Mouse (Mus musculus) erythroblast, embryonic 14.5 days (primary cell): ENCODE data around the gene Wnt11.

Experiments used
- GATA1 ChIP-seq: IDR thresholded peaks from 2 replicates; pipeline ENCODE4 v1.6.1; 2012; ENCODE audit warnings: low read length, inconsistent platforms, mixed read lengths
- TAL1 ChIP-seq: IDR thresholded peaks from 3 replicates; pipeline ENCODE4 v1.6.1; 2012; ENCODE audit warnings: low read length, inconsistent platforms, mixed read lengths

DNA sequence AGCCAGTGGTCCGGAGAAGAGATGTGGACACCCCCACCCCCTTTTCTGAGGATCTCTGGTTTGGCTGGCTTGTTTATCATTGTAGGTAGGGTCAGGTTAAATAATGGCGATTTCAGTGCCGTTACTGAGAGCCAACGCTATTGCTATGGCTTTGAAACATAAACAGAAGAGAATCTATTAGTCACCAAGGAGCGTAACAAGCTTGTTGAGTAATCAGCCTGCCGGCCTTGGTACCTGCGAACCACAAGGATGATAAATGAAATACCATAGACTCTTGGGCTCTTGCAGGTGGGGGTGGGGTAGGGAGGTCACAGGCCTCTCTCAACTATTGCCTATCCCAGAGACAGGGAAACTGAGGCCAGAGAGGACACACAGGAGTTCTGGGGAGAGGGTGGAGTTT, 46.2 kb upstream of the Wnt11 start:
- TF ChIP-seq GATA1 (no peak), TAL1 (no peak)
